Mouse (Mus musculus) liver, adult 2 months (tissue): ENCODE measurements at regions not wholly inside any gene's neighbourhood (a gene's known extent, or its start where the extent isn't known, plus 50 kb on each side); places are given as distances from the start of the nearest gene placed in this dataset.
A peak's percentile ranks its signal among the peaks of the same experiment; 100 is the strongest.

Experiments used
- DNase-seq: peaks from one replicate; pipeline ENCODE4 v3.0.0-alpha.2; 2011; ENCODE audit warnings: low read depth, low spot score; ENCODE audit errors: extremely low read depth
- H3K27ac ChIP-seq: fragments of 200-500 bp; replicated peaks from 2 replicates; pipeline ENCODE4 v1.5.1; 2012; ENCODE audit warnings: low read depth, mild to moderate bottlenecking, control low read depth, inconsistent platforms, low read length; ENCODE audit not compliant: insufficient read depth
- H3K27me3 ChIP-seq: fragments of 200-500 bp; 2 replicates; pipeline ENCODE4 v1.6.1; 2012; ENCODE audit warnings: mild to moderate bottlenecking, moderate library complexity, low read length, inconsistent platforms; ENCODE audit not compliant: control insufficient read depth, insufficient read depth
- H3K36me3 ChIP-seq: fragments of 200-500 bp; 2 replicates; pipeline ENCODE4 v1.6.1; 2012; ENCODE audit warnings: low read length, inconsistent platforms; ENCODE audit not compliant: control insufficient read depth, insufficient read depth
- H3K4me1 ChIP-seq: fragments of 200-500 bp; 2 replicates; pipeline ENCODE4 v1.6.1; 2011; ENCODE audit warnings: low read length; ENCODE audit not compliant: control insufficient read depth, insufficient read depth
- H3K4me3 ChIP-seq: fragments of 200-500 bp; 2 replicates; pipeline ENCODE4 v1.5.1; 2011; ENCODE audit warnings: low read depth, mild to moderate bottlenecking, control low read depth, low read length, moderate library complexity; ENCODE audit not compliant: insufficient read depth
- H3K79me2 ChIP-seq: fragments of 200-500 bp; 2 replicates; pipeline ENCODE4 v1.6.1; 2012; ENCODE audit warnings: inconsistent platforms, mild to moderate bottlenecking, low read length, moderate library complexity; ENCODE audit not compliant: control insufficient read depth, insufficient read depth
- H3K9ac ChIP-seq: fragments of 200-500 bp; 2 replicates; pipeline ENCODE4 v1.6.1; 2012; ENCODE audit warnings: low read depth, mild to moderate bottlenecking, control low read depth, inconsistent platforms, low read length
- CTCF ChIP-seq: fragments of 200-500 bp; IDR thresholded peaks from 2 replicates; pipeline ENCODE4 v1.5.1; 2011; ENCODE audit warnings: low read depth, low read length, control low read depth
- POLR2A ChIP-seq: fragments of 200-500 bp; IDR thresholded peaks from 2 replicates; pipeline ENCODE4 v1.6.1; 2011; ENCODE audit warnings: low read length, control low read depth; ENCODE audit not compliant: insufficient read depth; ENCODE audit errors: extremely low read depth
- WGBS: fragments of 180-500 bp; shearing (Covaris S2); methylation state at CpG from one replicate; pipeline ENCODE4 v1.1.7; 2018; 5-methylcytosine and 5-hydroxymethylcytosine counted together

- Histone ChIP-seq H3K27ac (no peak overlapping the region), H3K4me1 (no peaks in the 10 kb centered on the region), H3K27me3 (no peaks in the 10 kb centered on the region), H3K9ac (no peak overlapping the region), H3K79me2 (no peaks in the 10 kb centered on the region), H3K36me3 (no peaks in the 10 kb centered on the region), H3K4me3 (no peak overlapping the region)
- TF ChIP-seq CTCF (no peak), POLR2A (no peak)
- DNase-seq, result peak; percentile 25
These were observed 229.6 kb downstream of the Ikzf2 start for GRCm38 (mm10) chr1:69457471-69457870.

- DNase-seq, result no peak
- Histone ChIP-seq H3K79me2 (no peaks in the 10 kb centered on the region), H3K4me1 (no peaks in the 10 kb centered on the region), H3K4me3 (no peak overlapping the region), H3K27ac (no peak overlapping the region), H3K27me3 (no peaks in the 10 kb centered on the region), H3K36me3 (no peaks in the 10 kb centered on the region), H3K9ac (no peak overlapping the region)
- TF ChIP-seq CTCF, result no peak
- no peak for TF ChIP-seq POLR2A
- WGBS, result 80% methylated on average over 3 of the region's 3 CpGs
These were observed 233.1 kb downstream of the Ikzf2 start for GRCm38 (mm10) chr1:69453991-69454390.

- DNase-seq, result no peak
- no peaks in the 10 kb centered on the region for H3K4me1 ChIP-seq
- no peaks in the 10 kb centered on the region for H3K27me3 ChIP-seq
- H3K36me3 ChIP-seq, result no peaks in the 10 kb centered on the region
- no peaks in the 10 kb centered on the region for H3K79me2 ChIP-seq
- no peak for TF ChIP-seq CTCF
- TF ChIP-seq POLR2A, result no peak
- H3K4me3 ChIP-seq, result no peak overlapping the region
- H3K9ac ChIP-seq, result no peak overlapping the region
- no peak overlapping the region for H3K27ac ChIP-seq
These were observed 234.1 kb downstream of the Ikzf2 start for GRCm38 (mm10) chr1:69452910-69453309.

GRCm38 (mm10) chr1:69450455-69450854, 236.6 kb downstream of the Ikzf2 start:
- DNase-seq, result no peak
- Histone ChIP-seq H3K79me2 (no peaks in the 10 kb centered on the region), H3K4me1 (no peaks in the 10 kb centered on the region), H3K36me3 (no peaks in the 10 kb centered on the region), H3K27me3 (no peaks in the 10 kb centered on the region), H3K27ac (no peak overlapping the region), H3K9ac (no peak overlapping the region), H3K4me3 (no peak overlapping the region)
- 38% methylated on average over 2 of the region's 2 CpGs for WGBS
- no peak for TF ChIP-seq CTCF
- no peak for TF ChIP-seq POLR2A

GRCm38 (mm10) chr1:69447276-69447675, 239.8 kb downstream of the Ikzf2 start:
- Histone ChIP-seq H3K4me1 (no peaks in the 10 kb centered on the region), H3K79me2 (no peaks in the 10 kb centered on the region), H3K27me3 (no peaks in the 10 kb centered on the region), H3K9ac (no peak overlapping the region), H3K27ac (no peak overlapping the region), H3K4me3 (no peak overlapping the region), H3K36me3 (no peaks in the 10 kb centered on the region)
- no peak for DNase-seq
- TF ChIP-seq CTCF (no peak), POLR2A (no peak)
- 86% methylated on average over 5 of the region's 5 CpGs for whole genome bisulfite sequencing

- 81% methylated on average over 4 of the region's 4 CpGs for WGBS
- Histone ChIP-seq H3K4me1 (no peaks in the 10 kb centered on the region), H3K79me2 (no peaks in the 10 kb centered on the region), H3K27ac (no peak overlapping the region), H3K9ac (no peak overlapping the region), H3K27me3 (no peaks in the 10 kb centered on the region), H3K4me3 (no peak overlapping the region), H3K36me3 (no peaks in the 10 kb centered on the region)
- no peak for TF ChIP-seq CTCF
- TF ChIP-seq POLR2A, result no peak
- DNase-seq, result no peak
These were observed 242.3 kb downstream of the Ikzf2 start for GRCm38 (mm10) chr1:69444722-69445121.
